Mouse (Mus musculus) gastrocnemius, postnatal 14 days (tissue): ENCODE data around the gene Rpl34. TPM values are rescaled to one million over a fixed set of nuclear protein-coding genes. Genes with fewer than 3 reads are reported as not detected.
A peak's percentile ranks its signal among the peaks of the same experiment; 100 is the strongest.

Source experiments
- DNase-seq: peaks from one replicate; pipeline ENCODE4 v3.0.0; 2021; ENCODE audit warnings: mixed read lengths
- intact Hi-C: fragments of 180-260 bp; cut with DNase I; formaldehyde crosslinking; loops from one replicate; pipeline ENCODE4 v1.15.1; 2025; ENCODE audit warnings: low total_unique reads
- total RNA-seq, 2 experiments: library from RNA; stranded (reverse); gene quantifications; 2 replicates each; pipeline ENCODE4 v1.2.3; 2021

Gene Rpl34
- total RNA-seq, 2 experiments from 2014 or later: 465 to 522 TPM

DNA sequence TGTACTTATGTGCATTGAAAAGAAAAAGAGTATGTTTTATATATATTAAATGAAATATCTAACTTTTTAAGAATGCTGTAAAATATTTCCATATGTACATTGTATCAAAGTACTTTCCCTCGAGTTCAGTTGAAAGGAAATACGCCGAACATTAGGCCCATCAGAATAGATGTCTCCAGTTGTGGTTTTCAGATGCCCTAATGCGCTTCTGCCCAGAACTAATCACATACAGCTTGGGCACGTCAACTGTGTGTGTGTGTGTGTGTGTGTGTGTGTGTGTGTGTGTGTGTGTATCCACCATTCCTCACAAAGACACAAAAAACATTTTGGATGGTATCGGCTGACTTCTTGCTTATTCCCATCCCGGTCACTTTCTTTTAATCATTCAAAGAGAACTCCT, 13.6 kb downstream of the Rpl34 start:
- no peak for DNase-seq
- intact Hi-C loops: no loop called here

DNA sequence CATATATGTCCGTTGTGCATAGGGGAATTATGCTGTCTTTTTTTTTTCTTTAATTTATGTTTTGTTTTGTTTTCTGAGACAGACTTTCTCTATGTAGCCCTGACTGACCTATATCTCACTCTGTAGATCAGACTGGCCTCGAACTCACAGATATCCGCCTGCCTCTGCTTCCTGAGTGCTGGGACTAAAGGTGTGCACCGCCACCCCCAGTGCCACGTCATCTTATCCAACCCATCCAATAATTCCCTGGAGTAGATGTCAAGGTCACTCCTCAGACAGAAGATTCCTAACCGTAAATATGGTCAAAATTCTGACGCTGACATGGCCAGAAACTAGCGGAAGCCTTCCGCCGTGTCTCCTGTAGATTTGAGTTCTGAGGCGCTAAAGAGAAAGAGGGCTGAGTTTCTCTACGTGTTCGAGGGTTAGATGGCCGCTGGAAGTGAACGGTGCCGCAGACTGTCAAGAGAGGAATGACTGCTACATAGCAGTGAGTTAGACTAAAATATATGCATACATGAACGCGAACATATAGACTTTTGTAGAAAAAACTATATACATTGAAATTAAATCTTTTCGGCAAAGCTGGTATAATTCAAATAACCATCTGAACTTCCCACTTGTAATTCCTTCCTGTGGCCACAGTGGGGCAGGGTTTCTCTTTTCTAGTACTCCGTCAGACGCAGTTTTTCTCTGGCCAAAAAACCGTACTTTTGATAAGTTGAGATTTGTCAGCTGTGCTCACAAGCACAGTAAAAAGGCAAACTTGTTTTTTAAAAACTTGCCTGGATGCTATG, 15.2 kb downstream of the Rpl34 start:
- peak; percentile 60 for DNase-seq
- intact Hi-C loops: no loop called here

DNA sequence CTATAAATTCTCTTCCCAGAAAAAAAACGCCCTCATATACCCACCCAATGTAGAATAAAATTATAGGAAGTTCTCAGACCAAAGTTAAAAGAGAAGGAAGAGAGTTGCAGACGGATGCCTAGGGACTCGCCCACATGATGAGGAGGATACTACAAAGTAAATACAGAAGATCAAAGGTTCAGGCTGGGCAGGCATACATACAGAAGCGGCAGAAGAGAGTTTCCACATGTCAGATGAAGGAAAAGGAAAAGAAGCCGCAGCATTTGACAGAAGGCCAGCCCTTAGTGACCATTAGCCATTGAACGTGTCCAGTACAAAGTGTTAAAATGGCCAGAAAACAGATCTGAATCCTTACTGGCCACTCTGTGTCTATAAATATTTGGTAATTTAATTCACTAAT, 17.3 kb downstream of the Rpl34 start:
- no peak for DNase-seq
- intact Hi-C loops: no loop called here

DNA sequence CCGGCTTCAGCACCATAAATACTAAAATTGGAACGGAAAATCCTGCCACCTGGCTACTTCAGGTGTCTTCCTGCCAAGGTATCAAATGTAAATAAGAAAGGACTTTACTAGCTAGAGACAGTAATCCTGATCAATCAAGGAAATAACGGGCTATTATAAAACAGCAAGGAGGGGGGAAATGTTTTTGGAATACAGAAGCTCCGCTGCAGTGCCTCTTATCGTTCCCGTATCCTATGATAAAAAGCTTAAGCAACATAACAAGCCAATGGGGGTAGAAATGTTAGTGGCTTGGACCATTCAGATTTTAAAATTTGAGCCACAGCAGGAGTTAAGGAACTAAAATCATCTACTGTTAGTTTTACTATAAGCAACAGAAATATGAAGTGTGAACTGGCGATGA, 20.1 kb downstream of the Rpl34 start:
- intact Hi-C loops: no loop called here
- no peak for DNase-seq

DNA sequence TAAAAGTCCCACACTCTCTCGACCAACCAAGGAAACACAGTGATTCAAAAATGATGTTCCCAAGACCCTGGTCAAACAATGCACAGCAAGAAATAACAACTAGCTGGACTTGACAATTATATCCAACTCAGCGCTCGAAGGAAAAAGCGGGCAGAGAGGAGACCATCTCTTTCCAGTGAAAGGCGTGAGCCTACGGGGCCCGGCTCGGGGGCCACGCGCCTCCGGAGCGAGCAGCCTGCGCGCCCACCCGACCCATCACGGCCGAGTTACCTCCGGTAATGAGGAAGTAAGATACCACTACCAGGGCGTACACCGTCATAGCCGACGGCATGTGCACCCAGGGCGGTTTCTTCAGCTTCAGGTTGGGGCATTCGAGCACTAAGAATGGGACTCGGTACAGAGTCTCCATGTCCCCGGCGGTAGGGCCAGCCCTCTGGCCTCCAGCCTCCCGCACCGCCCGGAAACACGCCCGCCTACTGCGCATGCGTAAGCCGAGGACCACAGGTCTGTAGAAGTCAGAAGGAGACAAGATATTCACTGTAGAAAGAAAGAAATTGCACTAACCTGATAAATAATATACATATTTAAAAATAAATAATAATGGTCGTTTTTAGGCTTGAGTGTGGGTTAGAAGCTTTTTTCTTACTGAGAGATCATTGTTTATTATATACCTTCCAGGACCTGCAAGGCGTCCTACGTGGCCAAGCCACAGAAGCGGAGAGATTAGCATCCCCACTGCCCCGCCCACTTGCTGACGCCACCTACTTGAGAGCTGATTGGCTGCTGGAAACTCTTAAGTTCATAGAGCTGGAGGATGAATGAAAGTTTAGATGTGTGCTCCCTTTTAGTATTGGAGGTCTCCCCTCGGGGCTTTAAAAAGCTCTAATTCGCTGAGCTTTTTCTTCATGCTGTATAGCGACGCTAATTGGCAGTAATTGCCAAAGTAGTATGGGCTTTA, 21.0 kb downstream of the Rpl34 start, which contains the start of gene Ostc:
Gene Ostc, minus strand, starts transcription at position 478 of the 958 bp plus-strand sequence.
- DNase-seq: peak; percentile 97
- intact Hi-C loops: no loop called here

DNA sequence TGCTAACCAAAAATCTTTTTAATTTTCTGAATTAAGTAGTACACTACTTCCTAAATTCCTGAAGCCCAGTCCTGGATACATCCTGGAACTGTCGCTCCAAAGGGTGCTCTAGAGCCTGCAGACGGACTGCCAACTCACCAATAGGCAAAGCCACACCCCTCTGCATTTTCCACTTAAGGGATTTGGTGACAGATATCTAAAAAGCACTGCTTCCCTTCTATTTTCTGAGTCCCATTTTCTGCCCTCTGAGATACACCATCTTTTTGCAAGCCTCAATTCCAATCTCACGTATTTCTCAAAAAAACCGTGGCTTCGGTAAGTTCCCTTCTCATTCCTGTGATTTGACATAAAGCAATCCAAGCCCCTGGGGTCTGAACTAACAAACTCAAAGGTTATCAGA, 21.7 kb downstream of the Rpl34 start:
- intact Hi-C loops: no loop called here

DNA sequence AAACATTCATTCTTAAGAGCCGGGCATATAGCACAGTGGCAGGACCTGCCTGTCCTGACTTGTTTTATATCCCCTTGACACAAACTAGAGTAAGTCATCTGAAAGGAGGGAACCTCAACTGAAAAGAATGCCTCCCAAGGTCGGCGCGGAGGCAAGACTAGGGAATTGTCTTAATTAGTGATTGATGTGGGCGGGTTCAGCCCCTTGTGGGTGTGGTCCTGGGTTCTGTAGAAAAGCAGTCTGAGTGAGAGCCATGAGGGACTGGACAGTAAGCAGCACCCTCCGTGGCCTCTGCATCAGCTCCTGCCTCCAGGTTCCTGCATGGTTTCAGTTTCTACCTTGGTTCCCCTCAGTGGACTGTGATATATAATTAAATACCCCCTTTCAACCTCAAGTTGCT, 27.9 kb downstream of the Rpl34 start:
- intact Hi-C loops: no loop called here
- no peak for DNase-seq

More for the DNA sequence above, 21.7 kb downstream of the Rpl34 start:
- no peak for DNase-seq

DNA sequence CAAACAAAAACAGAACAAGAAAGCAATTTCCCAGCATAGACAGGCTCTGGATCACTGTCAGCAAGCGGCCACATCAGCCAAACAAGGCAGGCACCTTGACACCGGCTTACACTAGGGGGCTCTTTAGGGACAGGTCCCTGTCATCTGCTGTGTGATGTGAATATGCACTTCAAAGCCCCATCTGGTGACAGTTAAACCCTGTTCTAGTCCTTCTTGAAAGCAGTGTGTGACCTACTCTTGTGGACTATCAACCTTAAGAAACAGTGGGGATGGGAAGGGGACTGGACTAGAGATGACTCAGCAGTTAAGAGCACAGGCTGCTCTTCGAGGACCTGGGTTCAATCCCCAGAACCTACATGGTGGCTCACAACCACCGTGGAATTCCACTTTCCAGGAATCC, 32.6 kb downstream of the Rpl34 start:
- no peak for DNase-seq
- intact Hi-C loops: no loop called here

DNA sequence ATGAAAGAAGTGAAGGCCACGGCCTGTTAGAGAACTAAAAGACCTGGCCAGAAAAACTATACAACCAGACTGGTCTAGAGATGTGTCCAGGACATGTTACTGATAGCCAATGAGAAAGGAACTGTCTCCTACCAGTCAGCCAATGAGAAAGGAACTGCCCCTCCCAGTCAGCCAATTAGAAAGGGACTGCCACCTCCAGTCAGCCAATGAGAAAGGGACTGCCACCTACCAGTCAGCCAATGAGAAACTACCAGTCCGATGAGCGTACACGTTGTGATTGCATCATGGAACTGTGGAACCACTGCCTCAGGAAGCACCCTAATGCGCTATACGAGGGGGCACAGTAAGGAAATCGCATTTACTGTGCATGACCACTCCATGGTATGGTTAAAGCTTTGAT, 35.5 kb downstream of the Rpl34 start:
- intact Hi-C loops: loop anchor here (5.0 kb wide), 1 partner anchor 602 kb away; no protein-coding TSS in a partner anchor
- DNase-seq: no peak

DNA sequence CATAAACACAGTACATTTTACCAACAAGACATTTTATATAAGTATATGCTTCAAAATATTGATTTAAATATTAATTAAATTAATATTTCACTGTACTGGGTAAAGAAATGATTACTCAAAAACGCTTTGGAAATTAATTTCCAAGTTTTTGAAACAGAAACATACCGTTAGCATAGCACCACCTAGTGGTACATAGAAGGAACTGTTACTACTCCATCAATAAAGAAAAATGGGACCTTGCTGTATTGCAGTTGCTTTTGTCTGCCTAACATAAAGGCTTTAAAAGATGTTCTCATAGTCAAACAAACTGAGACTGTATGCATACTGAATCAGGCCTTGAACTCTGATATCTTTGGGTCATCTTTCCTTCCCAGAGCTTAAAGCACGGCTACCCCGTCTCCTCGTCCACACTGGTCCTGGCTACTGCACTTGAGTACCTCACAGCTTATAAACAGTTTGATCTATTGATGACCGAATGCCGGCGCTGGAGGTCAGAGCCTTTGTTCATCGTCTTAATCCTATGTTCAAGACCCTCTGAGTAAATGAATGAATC, 36.1 kb downstream of the Rpl34 start:
- intact Hi-C loops: loop anchor here (5.0 kb wide), 1 partner anchor 602 kb away; no protein-coding TSS in a partner anchor
- no peak for DNase-seq

DNA sequence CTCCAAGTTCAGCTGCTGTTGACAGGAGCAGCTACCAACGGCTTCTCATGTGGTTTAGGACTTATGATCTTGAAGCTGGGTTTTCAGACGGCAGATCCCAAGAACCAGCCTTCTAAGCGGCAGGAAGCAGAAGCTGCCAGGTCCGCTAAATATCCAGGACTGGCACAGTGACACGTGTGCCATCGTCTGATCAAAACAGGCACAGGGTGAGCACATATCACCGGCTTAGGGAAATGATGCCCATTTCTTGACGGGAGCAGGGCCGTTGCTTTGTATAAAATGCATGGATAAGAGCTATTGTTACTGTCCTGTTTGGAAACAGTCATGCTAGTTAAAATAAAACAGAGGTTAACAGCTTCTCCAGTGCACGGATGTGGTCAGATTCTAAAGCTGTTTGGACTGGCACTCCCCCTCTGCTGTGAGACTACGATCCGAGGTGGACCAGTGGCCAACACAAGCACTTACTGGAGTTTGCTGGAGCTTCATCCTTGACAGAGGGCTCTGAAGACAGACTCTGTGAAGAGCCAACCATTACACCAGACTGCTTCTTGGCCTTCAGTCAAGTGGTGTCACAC, 38.5 kb downstream of the Rpl34 start:
- DNase-seq: no peak
- intact Hi-C loops: loop anchor here (5.0 kb wide), 1 partner anchor 599 kb away; no protein-coding TSS in a partner anchor

DNA sequence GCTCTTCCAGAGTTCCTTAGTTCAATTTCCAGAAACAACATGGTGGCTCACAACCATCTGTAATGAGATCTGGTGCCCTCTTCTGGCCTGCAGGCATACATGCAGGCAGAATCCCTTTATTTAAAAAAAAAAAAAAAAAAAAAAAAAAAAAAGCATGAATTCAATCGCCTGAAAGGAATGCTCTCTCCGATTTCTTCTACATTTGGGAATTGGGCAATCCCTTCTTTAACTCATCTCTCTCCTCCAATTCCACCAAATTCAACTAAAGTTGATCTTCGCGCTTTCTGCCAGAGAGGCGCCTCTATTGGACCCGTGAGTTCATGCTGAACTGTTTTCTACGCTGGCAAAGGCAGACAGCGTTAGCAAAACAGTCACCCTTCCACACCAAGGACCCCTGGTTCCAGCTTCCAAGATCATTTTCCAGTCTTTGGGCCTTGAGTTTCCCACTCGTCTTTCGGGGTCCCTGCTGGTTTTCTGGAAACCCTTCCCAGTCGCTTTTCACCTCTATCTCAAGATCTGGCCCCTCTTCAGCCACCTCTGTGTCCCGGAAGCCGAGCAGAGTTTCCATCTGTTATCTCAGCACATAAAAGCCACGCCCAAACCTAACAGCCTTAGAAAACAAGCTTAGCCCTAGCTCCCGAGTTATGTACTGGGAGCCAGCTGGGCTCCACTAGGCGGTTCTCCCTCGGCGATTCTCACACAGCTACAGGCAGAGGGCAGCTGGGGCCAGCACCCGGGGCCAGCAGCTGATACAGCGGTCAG, 39.2 kb downstream of the Rpl34 start:
- intact Hi-C loops: loop anchor here (5.0 kb wide), 1 partner anchor 599 kb away; no protein-coding TSS in a partner anchor
- DNase-seq: peak; percentile 80

DNA sequence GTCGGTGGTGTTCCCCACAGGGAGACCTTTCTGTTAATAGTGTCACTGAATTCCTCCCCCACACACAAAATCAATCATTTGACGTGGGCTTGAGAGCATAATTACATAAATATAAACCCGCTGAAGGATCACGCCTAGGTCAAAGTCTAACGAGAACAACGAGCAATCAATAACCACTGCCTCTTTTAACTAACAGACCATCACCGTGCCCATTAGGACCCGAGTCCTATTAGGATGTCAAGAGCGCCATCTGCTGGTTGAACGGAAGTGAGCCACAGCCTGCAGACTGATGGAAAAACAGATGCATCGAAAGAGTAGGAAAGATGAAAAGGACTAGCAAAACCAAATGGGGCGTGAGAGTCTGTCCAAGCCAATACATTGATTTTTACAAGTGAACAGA, 40.6 kb downstream of the Rpl34 start:
- peak; percentile 76 for DNase-seq
- intact Hi-C loops: loop anchor here (5.0 kb wide), 1 partner anchor 597 kb away; no protein-coding TSS in a partner anchor

DNA sequence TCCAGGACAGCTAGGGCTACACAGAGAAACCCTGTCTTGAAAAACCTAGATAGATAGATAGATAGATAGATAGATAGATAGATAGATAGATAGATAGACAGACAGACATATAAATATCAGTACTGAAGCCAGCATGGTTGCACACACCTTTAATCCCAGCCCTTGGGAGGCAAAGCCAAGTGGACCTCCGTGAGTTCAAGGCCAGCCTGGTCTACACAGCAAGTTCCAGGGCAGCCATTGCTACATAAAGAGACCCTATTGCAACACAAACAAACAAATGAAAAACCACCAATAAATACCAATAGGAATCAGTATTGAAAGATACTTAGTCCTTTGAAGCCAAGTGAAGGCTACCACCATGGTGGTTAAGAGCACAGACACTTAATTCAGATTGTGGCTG, 43.1 kb downstream of the Rpl34 start:
- intact Hi-C loops: no loop called here
- DNase-seq: no peak

DNA sequence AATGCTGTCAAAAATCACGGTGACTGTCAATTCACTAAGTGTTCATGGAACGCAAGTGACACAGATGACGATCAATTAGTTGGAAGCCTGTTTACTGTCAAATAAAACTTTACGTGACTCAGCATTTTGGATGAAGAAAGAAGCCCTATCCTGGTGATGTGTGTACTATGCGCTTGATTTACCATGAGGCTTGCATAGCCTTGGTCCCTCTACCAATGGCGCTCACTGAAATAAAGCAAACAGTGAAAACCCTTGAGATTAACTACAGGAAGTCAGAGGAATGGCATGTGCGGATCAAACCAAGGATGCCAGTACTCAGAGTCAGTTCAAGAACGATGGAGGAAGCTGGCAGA, 45.2 kb downstream of the Rpl34 start:
- intact Hi-C loops: no loop called here
- DNase-seq: no peak

DNA sequence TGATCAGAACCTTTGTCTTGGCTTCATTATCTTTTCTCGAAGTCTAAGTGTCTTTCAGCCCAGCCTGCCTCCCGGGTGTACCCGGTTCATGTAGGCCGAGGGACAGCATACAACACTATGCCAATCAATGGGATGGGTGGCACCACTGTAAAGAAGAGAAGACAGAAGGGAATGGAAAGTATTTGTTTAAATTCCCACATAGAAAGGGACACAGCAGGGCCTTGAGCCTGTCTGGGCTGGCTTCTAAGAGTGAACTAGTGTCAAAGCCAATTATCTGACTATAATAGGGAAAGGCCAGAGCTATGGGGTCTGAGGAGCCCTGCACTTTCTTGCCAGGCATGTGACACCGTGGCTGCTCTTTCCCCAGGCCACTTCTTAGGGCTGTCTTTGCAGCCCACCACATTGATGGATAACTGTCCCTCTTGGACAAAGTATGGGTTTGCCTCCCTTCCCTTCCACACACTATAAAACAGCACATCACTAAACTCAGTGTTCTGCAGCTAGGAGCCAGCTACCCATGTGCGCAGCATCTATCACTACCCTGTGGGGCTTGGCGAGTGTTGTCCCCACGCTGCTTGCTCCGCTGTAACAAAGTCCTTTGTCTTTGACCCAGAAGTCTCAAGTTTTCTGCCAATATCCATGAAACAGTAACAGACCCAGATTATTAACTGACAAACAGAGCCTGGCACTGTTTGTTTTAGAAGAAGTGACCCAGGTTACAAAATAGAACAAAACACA, 45.8 kb downstream of the Rpl34 start:
- DNase-seq: no peak
- intact Hi-C loops: no loop called here

DNA sequence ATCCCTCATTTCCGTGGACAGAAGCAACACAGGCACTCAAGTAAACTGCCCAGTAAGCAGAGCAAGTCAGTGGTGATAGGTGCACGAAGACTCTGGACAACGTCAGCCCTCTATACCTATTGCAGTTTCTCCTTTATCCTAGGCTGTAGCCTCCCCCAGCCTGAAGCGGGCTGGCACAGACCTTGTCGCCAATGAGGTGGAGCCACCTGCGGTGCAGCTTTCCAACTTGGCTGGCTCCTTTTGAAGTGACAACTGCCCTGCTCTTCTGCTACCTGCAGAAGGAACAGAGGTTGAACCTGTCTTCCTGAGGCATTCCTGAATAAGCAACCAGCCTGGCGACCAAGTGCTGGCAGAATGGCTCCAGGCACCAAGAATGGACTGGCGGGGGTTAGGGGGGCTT, 46.4 kb downstream of the Rpl34 start:
- intact Hi-C loops: no loop called here
- no peak for DNase-seq

DNA sequence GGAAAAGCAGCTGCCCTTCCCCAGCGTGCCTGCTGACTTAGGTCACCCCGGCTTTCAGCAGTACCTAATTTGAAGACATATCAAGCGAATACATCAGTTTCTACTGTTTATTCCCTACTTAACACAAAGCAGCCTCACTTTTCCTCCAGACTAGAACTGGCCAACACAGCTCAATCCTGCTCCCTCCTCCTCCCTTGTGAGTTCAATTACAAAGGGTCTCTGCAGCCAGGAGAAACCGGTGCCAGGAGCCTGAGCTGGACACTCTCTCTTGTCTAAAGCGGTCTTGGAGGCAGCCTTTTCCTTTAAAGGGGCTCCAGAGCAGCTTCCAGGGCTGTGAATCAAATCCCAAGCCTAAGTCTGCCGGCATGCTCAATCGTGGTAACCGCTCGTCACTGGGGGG, 48.0 kb downstream of the Rpl34 start:
- peak; percentile 25 for DNase-seq
- intact Hi-C loops: no loop called here
